Mouse (Mus musculus): ENCODE measurements around the gene Itm2b. TPM values are rescaled to one million over a fixed set of nuclear protein-coding genes. Genes with fewer than 3 reads are reported as not detected.

Itm2b gene
- polyA plus RNA-seq, 1 experiment from 2014 or later = 763 TPM

- no peaks in the 10 kb centered on the region for H3K4me1 ChIP-seq
- ATAC-seq (ENCODE audit: low FRiP score) = no peak
- H3K36me3 ChIP-seq = no peaks in the 10 kb centered on the region
- H3K27ac ChIP-seq (replicated peaks) = no peak overlapping the region
- no peak overlapping the region for H3K4me2 ChIP-seq
- no peaks in the 10 kb centered on the region for H3K9me3 ChIP-seq (replicated peaks)
- H3K9ac ChIP-seq (replicated peaks) = no peak overlapping the region
- no peak overlapping the region for H3K4me3 ChIP-seq (replicated peaks)
- 90% methylated on average over 1 of the region's 1 CpGs for WGBS
- H3K27me3 ChIP-seq (replicated peaks) = no peaks in the 10 kb centered on the region
Observed at GRCm38 (mm10) chr14:73391457-73391856, 6.4 kb upstream of the Itm2b start.

DNA sequence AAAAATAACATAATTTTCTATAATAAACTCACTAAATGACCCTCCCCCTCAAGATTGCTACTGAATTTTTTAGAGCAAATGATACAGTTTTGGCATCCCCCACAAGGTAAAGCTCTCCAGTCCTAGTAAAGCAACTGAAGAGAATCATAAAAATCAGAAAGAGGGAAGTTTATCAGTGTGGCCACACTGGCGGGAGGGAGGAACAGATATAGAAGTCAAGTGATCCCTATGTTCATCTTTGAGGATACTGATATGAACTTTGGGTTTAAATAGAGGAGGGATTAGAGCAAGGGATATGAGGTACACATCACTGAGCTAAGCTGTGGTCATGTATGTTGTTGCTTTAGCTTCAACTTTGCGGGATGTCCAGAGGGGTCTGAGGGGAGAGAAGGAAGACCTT, 5.1 kb upstream of the Itm2b start:
- no peak overlapping the region for H3K9ac ChIP-seq (replicated peaks)
- no peaks in the 10 kb centered on the region for H3K27me3 ChIP-seq (replicated peaks)
- no peaks in the 10 kb centered on the region for H3K9me3 ChIP-seq (replicated peaks)
- 93% methylated on average over 2 of the region's 2 CpGs for WGBS
- no peak overlapping the region for H3K4me3 ChIP-seq (replicated peaks)
- no peak overlapping the region for H3K4me2 ChIP-seq
- no peak for ATAC-seq (ENCODE audit: low FRiP score)
- H3K36me3 ChIP-seq = no peaks in the 10 kb centered on the region
- H3K27ac ChIP-seq (replicated peaks) = no peak overlapping the region
- peaks cover 8% of the 10 kb centered on the region for H3K4me1 ChIP-seq

DNA sequence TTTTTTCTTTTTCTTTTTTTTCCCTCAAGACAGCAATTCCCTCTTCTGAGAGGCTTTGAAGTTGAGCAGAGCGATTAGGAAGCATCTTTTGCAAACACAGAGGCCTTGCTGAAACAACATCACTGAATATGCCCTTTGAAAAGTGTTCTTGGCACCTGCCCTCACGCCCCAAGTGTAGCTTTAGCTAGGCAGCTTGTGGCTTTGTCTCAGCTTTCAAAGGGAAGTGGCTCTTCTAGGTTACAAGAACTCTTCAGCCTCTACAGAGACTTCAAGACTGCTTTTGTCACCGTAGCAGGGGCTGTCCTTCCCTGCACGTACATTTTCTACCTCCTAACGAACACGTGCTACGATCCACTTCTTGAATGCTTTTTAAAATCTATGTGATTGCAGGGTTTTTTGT, 4.0 kb upstream of the Itm2b start:
- no peak for ATAC-seq (ENCODE audit: low FRiP score)
- 46% methylated on average over 7 of the region's 7 CpGs for WGBS
- H3K27ac ChIP-seq (replicated peaks) = peak overlapping the region; percentile 70
- H3K9ac ChIP-seq (replicated peaks) = no peak overlapping the region
- H3K4me2 ChIP-seq = no peak overlapping the region
- H3K4me1 ChIP-seq = peaks cover 8% of the 10 kb centered on the region
- no peaks in the 10 kb centered on the region for H3K27me3 ChIP-seq (replicated peaks)
- no peaks in the 10 kb centered on the region for H3K9me3 ChIP-seq (replicated peaks)
- no peak overlapping the region for H3K4me3 ChIP-seq (replicated peaks)
- H3K36me3 ChIP-seq = no peaks in the 10 kb centered on the region

- H3K4me3 ChIP-seq (replicated peaks) = no peak overlapping the region
- H3K27me3 ChIP-seq (replicated peaks) = no peaks in the 10 kb centered on the region
- no peak for ATAC-seq (ENCODE audit: low FRiP score)
- no peaks in the 10 kb centered on the region for H3K9me3 ChIP-seq (replicated peaks)
- WGBS = 48% methylated on average over 7 of the region's 7 CpGs
- peaks cover 10% of the 10 kb centered on the region for H3K4me1 ChIP-seq
- H3K27ac ChIP-seq (replicated peaks) = peak overlapping the region; percentile 70
- no peak overlapping the region for H3K4me2 ChIP-seq
- H3K9ac ChIP-seq (replicated peaks) = no peak overlapping the region
- no peaks in the 10 kb centered on the region for H3K36me3 ChIP-seq
Observed at GRCm38 (mm10) chr14:73388546-73388945, 3.5 kb upstream of the Itm2b start.

GRCm38 (mm10) chr14:73386493-73386892, 1.4 kb upstream of the Itm2b start:
- H3K27ac ChIP-seq (replicated peaks) = no peak overlapping the region
- peaks cover 31% of the 10 kb centered on the region for H3K4me1 ChIP-seq
- no peaks in the 10 kb centered on the region for H3K27me3 ChIP-seq (replicated peaks)
- no peak for ATAC-seq (ENCODE audit: low FRiP score)
- H3K36me3 ChIP-seq = no peaks in the 10 kb centered on the region
- H3K9me3 ChIP-seq (replicated peaks) = no peaks in the 10 kb centered on the region
- no peak overlapping the region for H3K4me3 ChIP-seq (replicated peaks)
- no peak overlapping the region for H3K4me2 ChIP-seq
- H3K9ac ChIP-seq (replicated peaks) = no peak overlapping the region
- WGBS = 89% methylated on average over 5 of the region's 5 CpGs

- peak overlapping the region; percentile 63 for H3K4me2 ChIP-seq
- H3K4me1 ChIP-seq = peaks cover 37% of the 10 kb centered on the region
- 85% methylated on average over 2 of the region's 2 CpGs for WGBS
- H3K4me3 ChIP-seq (replicated peaks) = peak overlapping the region; percentile 99
- H3K9ac ChIP-seq (replicated peaks) = no peak overlapping the region
- no peaks in the 10 kb centered on the region for H3K27me3 ChIP-seq (replicated peaks)
- peak overlapping the region; percentile 97 for H3K27ac ChIP-seq (replicated peaks)
- 0 out of 2 replicates have a peak, but pooled peaks have one; percentile 7 for ATAC-seq (ENCODE audit: low FRiP score)
- no peaks in the 10 kb centered on the region for H3K9me3 ChIP-seq (replicated peaks)
- H3K36me3 ChIP-seq = no peaks in the 10 kb centered on the region
Observed at GRCm38 (mm10) chr14:73385720-73386374, 758 bp upstream of the Itm2b start.

DNA sequence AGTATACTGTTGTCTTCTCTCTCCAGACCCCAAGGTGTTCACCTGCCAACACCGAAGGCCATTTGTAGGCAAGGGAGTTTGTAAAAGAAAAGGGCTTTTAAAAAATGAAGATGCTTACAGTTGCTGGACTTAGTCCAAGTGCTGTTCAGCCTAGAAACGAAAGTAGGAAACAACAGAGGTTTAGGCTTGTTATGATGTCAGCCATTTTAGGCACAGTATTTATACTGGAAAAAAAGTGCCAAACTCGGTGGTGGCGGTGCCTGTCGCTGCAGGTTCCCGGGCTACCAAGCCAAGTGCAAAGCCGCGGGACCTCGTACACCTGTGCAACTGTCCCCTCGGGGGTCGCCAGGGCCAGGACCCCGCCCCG, 560 bp downstream of the Itm2b start:
- Histone ChIP-seq H3K4me3 (replicated peaks) (peak overlapping the region; percentile 99), H3K27ac (replicated peaks) (peak overlapping the region; percentile 97), H3K9ac (replicated peaks) (peak overlapping the region; percentile 100), H3K4me2 (peak overlapping the region; percentile 63), H3K4me1 (peaks cover 38% of the 10 kb centered on the region), H3K36me3 (no peaks in the 10 kb centered on the region), H3K27me3 (replicated peaks) (no peaks in the 10 kb centered on the region), H3K9me3 (replicated peaks) (no peaks in the 10 kb centered on the region)
- WGBS = under 1% methylated on average over 13 of the region's 13 CpGs
- ATAC-seq (ENCODE audit: low FRiP score) = peak; percentile 60; the same call in 1 of the 2 replicates

DNA sequence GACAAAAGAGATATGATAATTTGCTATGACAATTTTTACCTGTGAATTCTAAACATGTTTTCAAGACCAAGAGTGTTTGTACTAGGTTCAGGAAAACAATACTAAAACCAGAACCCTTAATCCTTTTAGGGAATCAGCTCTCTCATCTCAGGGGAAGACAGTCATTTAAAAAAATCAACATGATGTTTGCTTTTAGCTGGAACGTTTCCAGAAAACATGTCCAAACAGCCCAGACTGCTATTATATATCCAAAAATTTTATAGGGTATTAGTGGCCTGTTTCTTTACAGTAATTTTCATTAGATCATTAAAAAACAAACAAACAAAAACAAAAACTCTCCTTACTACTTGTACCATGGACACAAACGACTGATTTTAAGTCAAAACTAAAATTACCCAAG, 1.3 kb downstream of the Itm2b start:
- H3K9ac ChIP-seq (replicated peaks) = peak overlapping the region; percentile 100; the same call in 1 of the 2 replicates
- 42% methylated on average over 2 of the region's 2 CpGs for WGBS
- H3K27ac ChIP-seq (replicated peaks) = no peak overlapping the region
- no peaks in the 10 kb centered on the region for H3K36me3 ChIP-seq
- no peaks in the 10 kb centered on the region for H3K27me3 ChIP-seq (replicated peaks)
- peak overlapping the region; percentile 99 for H3K4me3 ChIP-seq (replicated peaks)
- no peak for ATAC-seq (ENCODE audit: low FRiP score)
- H3K4me2 ChIP-seq = peak overlapping the region; percentile 63
- H3K4me1 ChIP-seq = peaks cover 38% of the 10 kb centered on the region
- no peaks in the 10 kb centered on the region for H3K9me3 ChIP-seq (replicated peaks)

DNA sequence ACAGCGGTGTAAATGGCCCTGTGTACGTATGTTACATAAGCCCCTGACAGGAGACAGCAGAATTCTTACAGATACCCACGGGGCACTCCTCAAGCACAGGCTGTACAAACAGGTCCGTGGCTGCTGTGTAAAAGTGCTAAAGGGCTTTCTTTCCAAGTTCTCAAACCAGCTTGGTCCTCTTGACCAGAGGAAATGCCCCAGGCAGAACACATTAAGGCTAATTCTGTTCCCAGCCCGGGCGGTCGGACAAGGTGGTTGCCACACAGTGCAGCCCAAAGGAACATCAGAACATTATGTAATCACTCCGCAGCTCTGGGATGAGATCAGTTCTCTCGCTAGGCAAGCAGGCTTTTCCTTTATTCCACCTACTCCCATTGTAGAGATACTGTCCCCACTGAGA, 2.4 kb downstream of the Itm2b start:
- Histone ChIP-seq H3K4me1 (peaks cover 38% of the 10 kb centered on the region), H3K4me2 (peak overlapping the region; percentile 63), H3K27ac (replicated peaks) (no peak overlapping the region; the same call in 1 of the 2 replicates), H3K4me3 (replicated peaks) (peak overlapping the region; percentile 99), H3K27me3 (replicated peaks) (no peaks in the 10 kb centered on the region), H3K36me3 (no peaks in the 10 kb centered on the region), H3K9ac (replicated peaks) (peak overlapping the region; percentile 31), H3K9me3 (replicated peaks) (no peaks in the 10 kb centered on the region)
- 40% methylated on average over 9 of the region's 9 CpGs for WGBS
- no peak for ATAC-seq (ENCODE audit: low FRiP score)

GRCm38 (mm10) chr14:73381559-73381958, 3.5 kb downstream of the Itm2b start:
- peak overlapping the region; percentile 38; the same call in 1 of the 2 replicates for H3K27ac ChIP-seq (replicated peaks)
- no peak overlapping the region for H3K9ac ChIP-seq (replicated peaks)
- no peaks in the 10 kb centered on the region for H3K36me3 ChIP-seq
- WGBS = 48% methylated on average over 4 of the region's 4 CpGs
- no peak for ATAC-seq (ENCODE audit: low FRiP score)
- no peak overlapping the region for H3K4me3 ChIP-seq (replicated peaks)
- peak overlapping the region; percentile 63 for H3K4me2 ChIP-seq
- H3K27me3 ChIP-seq (replicated peaks) = no peaks in the 10 kb centered on the region
- H3K4me1 ChIP-seq = peaks cover 38% of the 10 kb centered on the region
- H3K9me3 ChIP-seq (replicated peaks) = no peaks in the 10 kb centered on the region

DNA sequence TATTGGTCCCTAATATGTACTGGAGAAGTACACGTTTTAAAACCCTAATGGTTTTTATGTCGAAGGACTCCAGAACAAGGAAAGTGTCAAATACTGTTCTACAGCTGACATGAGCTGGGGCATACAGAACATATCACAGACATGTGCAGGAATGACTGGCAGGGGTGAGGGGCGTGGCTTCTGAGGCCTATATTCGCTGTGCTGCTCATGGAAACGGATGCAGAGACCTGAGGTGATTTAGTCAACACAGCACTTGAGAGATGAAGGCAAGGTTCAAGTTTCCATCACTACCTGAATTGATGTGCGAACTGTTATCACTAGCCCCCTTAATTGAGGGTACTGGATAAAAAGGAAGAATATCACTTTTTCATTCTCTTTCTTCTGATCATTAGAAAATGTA, 7.3 kb downstream of the Itm2b start:
- 87% methylated on average over 6 of the region's 6 CpGs for WGBS
- Histone ChIP-seq H3K27me3 (replicated peaks) (no peaks in the 10 kb centered on the region), H3K4me3 (replicated peaks) (no peak overlapping the region), H3K4me2 (no peak overlapping the region), H3K27ac (replicated peaks) (no peak overlapping the region), H3K4me1 (peaks cover 26% of the 10 kb centered on the region), H3K9ac (replicated peaks) (no peak overlapping the region), H3K36me3 (no peaks in the 10 kb centered on the region), H3K9me3 (replicated peaks) (no peaks in the 10 kb centered on the region)
- ATAC-seq (ENCODE audit: low FRiP score) = no peak

GRCm38 (mm10) chr14:73376920-73377319, 8.2 kb downstream of the Itm2b start:
- WGBS = 93% methylated on average over 6 of the region's 6 CpGs
- H3K36me3 ChIP-seq = no peaks in the 10 kb centered on the region
- H3K9me3 ChIP-seq (replicated peaks) = no peaks in the 10 kb centered on the region
- H3K4me1 ChIP-seq = peaks cover 20% of the 10 kb centered on the region
- no peaks in the 10 kb centered on the region for H3K27me3 ChIP-seq (replicated peaks)
- H3K27ac ChIP-seq (replicated peaks) = no peak overlapping the region
- H3K4me3 ChIP-seq (replicated peaks) = no peak overlapping the region
- H3K9ac ChIP-seq (replicated peaks) = no peak overlapping the region
- H3K4me2 ChIP-seq = no peak overlapping the region
- ATAC-seq (ENCODE audit: low FRiP score) = no peak
